Mouse (Mus musculus): ENCODE data around the gene Jun.

Gene Jun

DNA sequence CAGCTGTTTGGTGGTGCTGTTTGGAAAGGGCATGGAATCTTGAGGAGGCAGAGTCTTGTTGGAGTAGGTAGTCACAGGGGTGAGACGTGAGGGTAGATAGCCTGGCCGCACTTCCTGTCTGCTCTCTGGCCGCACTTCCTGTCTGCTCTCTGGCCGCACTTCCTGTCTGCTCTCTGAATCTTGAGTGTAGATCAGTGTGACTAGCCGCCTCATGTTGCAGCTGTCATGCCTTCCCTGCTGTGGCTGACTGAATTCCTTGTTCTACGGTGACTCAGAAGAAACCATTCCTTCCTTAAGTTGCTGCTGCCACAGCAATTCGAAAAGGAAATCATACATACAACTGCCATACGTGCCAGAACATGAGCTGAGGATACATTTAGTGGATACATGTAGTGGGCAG is 31.9 kb upstream of the Jun start:
- no peaks in the 10 kb centered on the region for H3K27me3 ChIP-seq (ENCODE audit: control insufficient read depth, insufficient read depth, low read length, poor library complexity, severe bottlenecking)
- H3K36me3 ChIP-seq (ENCODE audit: control insufficient read depth, insufficient read depth, low read length, poor library complexity, severe bottlenecking), result no peaks in the 10 kb centered on the region
- peak; percentile 8 for DNase-seq (ENCODE audit: low read depth, low spot score)

DNA sequence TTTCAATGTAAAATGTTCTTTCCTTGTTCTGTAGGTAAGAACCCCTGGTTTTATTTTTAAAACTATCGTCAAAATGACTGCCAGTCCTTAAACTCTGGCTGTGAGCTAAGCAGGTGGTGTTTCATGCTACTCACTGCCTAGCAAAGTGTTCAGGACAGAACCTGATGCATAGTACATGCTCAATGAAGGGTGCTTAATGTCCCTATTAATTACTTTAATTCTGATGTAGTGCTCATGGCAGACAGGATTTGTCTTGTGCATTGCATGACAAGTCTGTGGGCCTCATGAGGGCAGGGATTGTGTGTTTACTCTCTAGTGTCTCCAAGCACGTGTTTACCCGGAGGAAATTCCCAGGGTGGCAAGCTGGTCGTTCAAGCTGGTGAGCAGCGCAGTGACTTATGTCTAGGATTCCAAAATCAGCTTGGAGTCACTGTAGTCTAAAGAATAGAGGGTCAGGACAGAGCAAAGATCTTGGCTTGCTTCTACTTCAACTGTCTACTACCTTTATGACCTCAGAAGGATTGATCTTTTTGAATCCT is 31.2 kb upstream of the Jun start:
- H3K27me3 ChIP-seq (ENCODE audit: control insufficient read depth, insufficient read depth, low read length, poor library complexity, severe bottlenecking), result no peaks in the 10 kb centered on the region
- H3K36me3 ChIP-seq (ENCODE audit: control insufficient read depth, insufficient read depth, low read length, poor library complexity, severe bottlenecking), result no peaks in the 10 kb centered on the region
- no peak for DNase-seq (ENCODE audit: low read depth, low spot score)

DNA sequence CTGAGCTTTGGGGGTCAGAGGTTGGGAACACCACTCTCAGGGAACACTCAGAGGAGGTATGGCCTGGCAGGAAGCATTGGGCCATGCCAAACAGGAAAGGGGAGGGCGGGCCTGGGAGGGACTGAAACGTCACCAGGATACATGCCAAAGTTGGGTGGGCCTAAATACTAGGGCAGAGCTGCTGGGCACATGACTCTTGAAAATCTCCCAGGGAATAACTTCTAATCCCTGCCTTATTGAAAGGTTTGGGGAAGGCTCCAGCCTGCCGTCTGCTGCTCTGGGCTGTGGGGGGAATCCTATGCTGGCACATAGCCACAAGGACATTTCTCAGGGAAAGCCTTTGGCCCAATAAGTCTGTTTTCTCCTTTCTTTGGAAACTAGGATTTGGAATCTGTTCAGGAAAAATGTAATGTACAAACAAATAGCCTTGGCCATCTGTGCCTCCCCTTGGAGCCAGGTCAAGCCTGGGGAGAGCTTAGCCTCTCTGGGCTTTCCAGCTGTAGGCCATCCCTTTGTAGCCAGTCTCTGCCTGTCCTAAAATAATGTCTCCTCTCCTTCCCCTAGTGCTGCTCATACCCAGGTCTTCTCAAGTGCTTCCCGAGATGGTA is 30.6 kb upstream of the Jun start:
- Histone ChIP-seq H3K36me3 (ENCODE audit: control insufficient read depth, insufficient read depth, low read length, poor library complexity, severe bottlenecking) (no peaks in the 10 kb centered on the region), H3K27me3 (ENCODE audit: control insufficient read depth, insufficient read depth, low read length, poor library complexity, severe bottlenecking) (no peaks in the 10 kb centered on the region)
- no peak for DNase-seq (ENCODE audit: low read depth, low spot score)

DNA sequence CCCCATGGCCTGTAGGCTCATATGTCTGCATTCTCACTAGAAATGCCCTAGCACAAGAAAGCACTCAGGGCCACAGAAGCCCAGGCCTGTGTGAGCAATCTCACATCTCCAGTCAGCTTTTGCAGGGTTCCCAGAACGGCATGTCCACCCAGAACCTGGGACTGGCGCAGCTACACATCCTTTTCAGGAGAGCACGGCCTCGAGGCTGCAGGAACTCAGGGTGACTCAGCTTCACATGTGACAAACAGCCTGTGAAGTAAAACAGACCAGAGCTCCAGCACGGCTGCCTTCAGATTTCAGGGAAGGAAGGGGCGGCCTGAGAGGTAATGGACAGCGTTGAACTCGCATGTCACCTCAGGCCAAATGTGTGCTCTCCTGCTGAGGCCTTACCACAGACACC is 29.6 kb upstream of the Jun start:
- DNase-seq (ENCODE audit: low read depth, low spot score), result no peak
- Histone ChIP-seq H3K36me3 (ENCODE audit: control insufficient read depth, insufficient read depth, low read length, poor library complexity, severe bottlenecking) (no peaks in the 10 kb centered on the region), H3K27me3 (ENCODE audit: control insufficient read depth, insufficient read depth, low read length, poor library complexity, severe bottlenecking) (no peaks in the 10 kb centered on the region)

DNA sequence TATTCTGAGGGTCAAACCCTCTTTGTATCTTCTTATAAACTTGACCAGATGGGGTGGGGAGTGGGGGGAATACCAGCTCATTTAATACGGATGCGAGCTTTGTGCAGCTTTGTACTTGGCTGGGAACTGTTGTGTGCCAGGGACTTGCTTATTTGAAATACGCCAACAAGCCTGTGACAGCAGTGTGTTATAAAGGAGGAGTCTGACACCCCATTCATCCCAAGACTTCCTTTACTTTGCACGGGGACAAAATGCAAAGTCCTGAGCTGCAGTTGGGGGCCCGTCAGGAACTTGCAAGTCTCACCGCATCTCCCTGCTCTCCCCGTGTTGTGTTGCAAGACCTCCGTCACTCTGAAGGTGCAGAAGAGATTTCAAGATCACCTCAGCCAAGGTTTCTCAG is 26.6 kb upstream of the Jun start:
- DNase-seq (ENCODE audit: low read depth, low spot score), result no peak
- no peaks in the 10 kb centered on the region for H3K36me3 ChIP-seq (ENCODE audit: control insufficient read depth, insufficient read depth, low read length, poor library complexity, severe bottlenecking)

DNA sequence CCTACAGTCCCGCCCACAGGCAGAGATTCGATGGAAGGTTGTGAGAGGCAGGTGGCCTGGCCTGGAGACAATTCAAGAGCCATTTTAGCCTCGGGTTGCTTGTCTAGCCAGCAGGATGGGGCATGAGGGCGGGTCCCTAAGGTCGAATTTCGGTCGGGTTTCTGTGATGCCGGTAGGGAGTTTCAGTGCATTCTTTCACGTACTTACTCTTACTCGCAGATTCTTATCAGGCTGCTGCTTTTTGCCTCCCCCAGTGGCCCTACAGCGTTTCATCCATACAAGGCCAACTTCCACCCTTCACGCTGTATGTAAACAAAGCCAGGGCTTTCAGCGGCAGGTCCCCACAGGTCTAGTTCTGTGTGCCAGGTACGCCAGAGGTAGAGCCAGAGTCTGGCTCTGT is 24.3 kb upstream of the Jun start:
- no peak for DNase-seq (ENCODE audit: low read depth, low spot score)
- Histone ChIP-seq H3K27me3 (ENCODE audit: control insufficient read depth, insufficient read depth, low read length, poor library complexity, severe bottlenecking) (no peaks in the 10 kb centered on the region; the same call in 1 of the 2 replicates), H3K36me3 (ENCODE audit: control insufficient read depth, insufficient read depth, low read length, poor library complexity, severe bottlenecking) (no peaks in the 10 kb centered on the region)

More for the DNA sequence above, 26.6 kb upstream of the Jun start:
- no peaks in the 10 kb centered on the region for H3K27me3 ChIP-seq (ENCODE audit: control insufficient read depth, insufficient read depth, low read length, poor library complexity, severe bottlenecking)

DNA sequence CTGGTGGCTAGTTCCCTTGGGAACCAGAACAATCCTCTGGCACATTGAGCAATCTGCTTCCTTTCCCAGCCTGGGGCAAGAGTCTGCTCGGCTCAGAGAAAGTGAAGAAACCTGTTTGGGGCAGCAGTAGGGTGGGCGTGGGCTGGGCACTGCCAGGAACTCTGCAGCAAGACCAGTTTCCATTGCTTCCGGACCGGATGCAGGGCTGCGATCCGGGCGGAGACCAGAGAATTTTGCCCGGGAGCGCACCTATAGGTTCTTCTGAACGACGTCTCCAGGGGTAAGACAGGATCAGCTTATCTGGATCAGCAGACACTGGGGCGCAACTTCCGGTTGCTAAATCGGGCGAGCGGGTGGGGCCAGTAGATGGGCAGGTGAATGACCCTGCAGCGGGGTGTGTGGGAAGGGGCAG is 23.6 kb upstream of the Jun start:
- Histone ChIP-seq H3K36me3 (ENCODE audit: control insufficient read depth, insufficient read depth, low read length, poor library complexity, severe bottlenecking) (no peaks in the 10 kb centered on the region), H3K27me3 (ENCODE audit: control insufficient read depth, insufficient read depth, low read length, poor library complexity, severe bottlenecking) (no peaks in the 10 kb centered on the region; the same call in 1 of the 2 replicates)
- no peak for DNase-seq (ENCODE audit: low read depth, low spot score)

DNA sequence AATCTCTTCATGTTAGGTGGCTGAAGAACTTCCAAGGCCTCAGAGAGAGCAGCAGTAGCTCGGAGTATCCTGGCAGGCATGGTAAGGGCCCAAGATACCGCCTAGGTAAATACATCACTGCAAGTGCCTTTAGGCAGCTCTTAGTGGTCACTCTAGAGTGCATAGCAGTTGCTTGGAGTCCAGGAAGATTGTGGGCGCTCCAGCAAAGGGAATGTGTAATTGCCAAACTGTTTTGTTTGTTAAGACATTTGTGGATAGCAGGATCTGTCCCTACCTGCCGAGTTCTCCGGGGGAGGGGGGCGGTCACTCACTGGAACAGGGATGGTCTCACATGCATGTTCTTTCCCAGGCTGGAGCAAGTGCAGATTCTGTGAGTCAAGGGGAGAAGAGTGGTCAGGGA is 22.3 kb upstream of the Jun start:
- Histone ChIP-seq H3K27me3 (ENCODE audit: control insufficient read depth, insufficient read depth, low read length, poor library complexity, severe bottlenecking) (no peaks in the 10 kb centered on the region; the same call in 1 of the 2 replicates), H3K36me3 (ENCODE audit: control insufficient read depth, insufficient read depth, low read length, poor library complexity, severe bottlenecking) (no peaks in the 10 kb centered on the region)
- no peak for DNase-seq (ENCODE audit: low read depth, low spot score)

DNA sequence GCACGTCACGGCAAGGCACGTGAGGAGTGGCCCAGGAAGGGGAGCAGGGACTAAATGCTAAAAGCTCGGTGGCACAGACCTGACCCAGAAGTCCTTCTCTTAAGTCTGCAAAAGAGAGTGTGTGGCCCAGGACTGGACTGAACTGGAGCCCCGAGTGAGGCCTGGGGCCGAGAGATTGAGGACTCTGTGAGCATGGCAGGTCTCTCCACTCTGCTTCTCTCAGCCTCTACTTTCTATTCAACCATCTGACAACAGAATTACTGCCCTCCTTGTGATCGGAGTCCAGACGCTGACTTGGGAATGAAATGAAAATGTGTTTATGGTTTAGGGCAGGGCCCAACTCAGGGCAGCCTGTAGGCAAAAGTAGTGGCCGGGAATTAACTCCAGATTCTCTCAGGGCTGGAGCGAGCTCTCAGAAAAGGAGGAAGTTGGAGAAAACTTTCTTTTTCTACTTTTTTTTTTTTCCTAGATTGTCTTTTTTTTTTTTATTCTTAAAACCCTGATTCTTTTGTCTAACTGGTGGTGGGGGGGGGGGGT is 21.3 kb upstream of the Jun start:
- no peaks in the 10 kb centered on the region; the same call in 1 of the 2 replicates for H3K27me3 ChIP-seq (ENCODE audit: control insufficient read depth, insufficient read depth, low read length, poor library complexity, severe bottlenecking)
- H3K36me3 ChIP-seq (ENCODE audit: control insufficient read depth, insufficient read depth, low read length, poor library complexity, severe bottlenecking), result no peaks in the 10 kb centered on the region
- no peak for DNase-seq (ENCODE audit: low read depth, low spot score)

DNA sequence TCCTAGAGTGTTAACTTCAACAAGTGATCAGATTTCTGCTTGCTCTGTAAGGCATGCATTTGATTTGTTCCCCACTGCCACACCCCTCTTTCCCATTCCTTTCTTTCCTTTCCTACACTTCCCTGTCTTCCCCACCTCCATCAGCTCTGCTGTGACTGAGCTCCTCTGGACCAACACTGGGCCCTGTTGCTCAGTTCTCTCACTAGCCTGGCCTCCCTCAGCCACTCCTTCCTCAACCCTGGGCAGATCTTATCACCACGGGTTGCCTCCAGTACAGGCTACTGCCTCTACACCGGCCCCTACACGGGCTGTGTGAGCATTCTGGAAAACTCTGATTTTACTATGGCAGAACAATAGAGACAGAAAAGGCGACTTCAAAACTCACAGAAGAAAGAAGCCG is 18.4 kb upstream of the Jun start:
- H3K36me3 ChIP-seq (ENCODE audit: control insufficient read depth, insufficient read depth, low read length, poor library complexity, severe bottlenecking), result no peaks in the 10 kb centered on the region
- no peaks in the 10 kb centered on the region; the same call in 1 of the 2 replicates for H3K27me3 ChIP-seq (ENCODE audit: control insufficient read depth, insufficient read depth, low read length, poor library complexity, severe bottlenecking)
- DNase-seq (ENCODE audit: low read depth, low spot score), result no peak

DNA sequence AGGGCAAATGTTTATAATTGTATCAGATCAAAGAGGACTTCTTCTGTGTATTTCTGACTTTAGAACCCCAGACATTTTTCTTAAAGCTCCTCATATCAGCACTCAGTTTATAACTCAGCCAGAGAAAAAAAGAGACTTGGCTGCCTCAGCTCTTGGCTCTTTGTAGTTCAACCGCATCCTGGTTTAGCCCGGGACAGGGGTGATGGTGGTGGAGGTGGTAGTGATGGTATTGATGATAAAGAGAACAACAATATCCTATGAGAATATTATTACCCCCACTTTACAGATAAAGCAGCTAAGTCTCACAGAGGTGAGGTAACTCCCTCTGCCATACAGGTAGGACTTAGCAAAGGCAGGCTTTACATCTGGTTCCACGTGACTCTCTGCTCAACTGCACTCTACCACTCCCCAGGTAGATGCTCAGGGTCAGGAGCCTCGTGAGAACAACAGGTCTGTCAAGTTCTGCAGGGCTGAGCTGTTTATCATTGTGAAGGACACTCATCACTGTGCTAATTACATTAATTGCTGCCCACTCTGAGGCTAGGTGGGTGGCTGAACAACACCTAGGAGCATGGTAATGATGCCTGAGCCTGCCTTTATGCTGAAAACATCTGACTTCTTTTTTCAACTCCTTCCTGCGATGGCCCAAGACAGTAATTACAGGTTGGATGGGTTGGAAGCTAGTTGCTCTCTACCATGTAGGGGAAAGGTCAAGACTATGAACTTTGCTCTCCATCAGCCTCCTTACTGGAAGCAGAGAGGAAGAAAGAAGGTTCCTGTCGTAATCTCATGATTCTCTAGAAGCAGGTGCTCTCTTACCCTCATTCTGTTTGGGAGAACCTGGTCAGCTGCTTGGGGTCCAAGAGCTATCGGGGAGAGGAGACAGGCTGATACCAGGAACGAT is 16.3 kb upstream of the Jun start:
- DNase-seq (ENCODE audit: low read depth, low spot score), result no peak
- H3K27me3 ChIP-seq (ENCODE audit: control insufficient read depth, insufficient read depth, low read length, poor library complexity, severe bottlenecking), result no peaks in the 10 kb centered on the region; the same call in 1 of the 2 replicates

DNA sequence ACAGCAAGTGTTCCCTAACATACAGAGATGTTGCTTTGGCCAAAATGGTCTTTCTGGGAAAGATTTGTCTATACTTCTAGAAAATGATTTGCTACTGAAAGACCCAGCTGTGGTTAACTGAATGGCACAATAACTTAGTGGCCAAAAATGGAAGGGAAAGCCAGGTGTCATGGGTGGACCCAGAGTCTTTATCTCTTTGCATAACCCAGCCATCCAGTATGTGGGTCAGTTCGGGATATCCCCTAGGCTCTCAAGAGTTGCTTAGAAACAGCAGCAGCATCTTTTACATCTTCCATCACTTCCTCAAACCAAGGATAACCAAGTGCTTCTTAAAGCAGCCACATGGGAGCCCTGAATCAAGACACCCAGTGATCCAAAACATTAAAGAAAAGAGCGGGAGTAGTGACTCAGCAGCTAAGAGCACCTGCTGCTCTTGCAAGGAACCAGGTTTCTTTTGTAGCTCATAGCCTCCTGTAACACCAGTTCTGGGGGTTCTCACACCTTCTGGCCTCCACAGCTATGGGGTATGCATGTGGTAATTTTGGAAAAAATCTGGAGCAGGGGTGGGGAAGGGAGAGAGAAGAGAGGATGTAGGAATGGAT is 11.7 kb upstream of the Jun start:
- Histone ChIP-seq H3K27me3 (ENCODE audit: control insufficient read depth, insufficient read depth, low read length, poor library complexity, severe bottlenecking) (no peaks in the 10 kb centered on the region), H3K36me3 (ENCODE audit: control insufficient read depth, insufficient read depth, low read length, poor library complexity, severe bottlenecking) (no peaks in the 10 kb centered on the region)
- DNase-seq (ENCODE audit: low read depth, low spot score), result peak; percentile 45

More for the DNA sequence above, 16.3 kb upstream of the Jun start:
- no peaks in the 10 kb centered on the region for H3K36me3 ChIP-seq (ENCODE audit: control insufficient read depth, insufficient read depth, low read length, poor library complexity, severe bottlenecking)

DNA sequence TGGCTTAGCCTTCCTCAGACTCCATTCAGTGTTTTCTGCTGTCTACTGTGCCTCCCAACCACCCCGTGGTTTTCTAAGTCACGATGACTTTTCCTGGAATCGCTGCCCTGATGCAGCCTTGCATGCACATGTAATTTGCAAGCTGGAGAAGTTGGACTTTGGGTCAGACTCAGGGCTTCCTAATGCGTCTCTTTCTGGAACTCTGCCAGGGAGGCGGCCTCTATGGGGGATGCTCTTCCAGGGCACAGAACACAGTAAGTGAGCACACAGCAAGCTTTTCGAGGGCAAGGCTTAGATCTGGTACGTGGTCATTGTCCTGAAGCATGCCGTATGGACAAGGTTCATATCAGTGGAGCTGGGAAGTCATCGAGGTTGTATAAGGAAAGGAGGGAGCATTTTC is 10.9 kb upstream of the Jun start:
- Histone ChIP-seq H3K27me3 (ENCODE audit: control insufficient read depth, insufficient read depth, low read length, poor library complexity, severe bottlenecking) (no peaks in the 10 kb centered on the region), H3K36me3 (ENCODE audit: control insufficient read depth, insufficient read depth, low read length, poor library complexity, severe bottlenecking) (no peaks in the 10 kb centered on the region)
- DNase-seq (ENCODE audit: low read depth, low spot score), result no peak

DNA sequence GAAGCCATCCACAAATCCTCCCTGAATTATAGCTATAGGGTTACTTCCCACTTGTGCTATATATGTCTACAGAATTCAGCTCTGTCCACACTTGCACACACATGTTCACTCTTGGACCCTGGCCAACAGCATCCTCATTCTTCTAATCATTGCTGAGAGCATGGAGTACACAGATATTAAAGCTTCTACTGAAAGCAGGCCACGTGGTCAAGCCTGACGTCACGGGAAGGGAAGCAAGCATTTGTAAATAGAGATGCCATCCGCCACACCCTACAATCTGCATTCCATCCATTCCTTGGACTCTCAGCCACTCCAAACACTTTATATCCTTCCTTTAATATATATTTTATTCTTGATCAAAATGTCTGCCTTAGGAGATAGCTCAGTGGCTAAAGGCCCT is 5.2 kb upstream of the Jun start:
- DNase-seq (ENCODE audit: low read depth, low spot score), result no peak
- no peaks in the 10 kb centered on the region for H3K27me3 ChIP-seq (ENCODE audit: control insufficient read depth, insufficient read depth, low read length, poor library complexity, severe bottlenecking)
- H3K36me3 ChIP-seq (ENCODE audit: control insufficient read depth, insufficient read depth, low read length, poor library complexity, severe bottlenecking), result no peaks in the 10 kb centered on the region

DNA sequence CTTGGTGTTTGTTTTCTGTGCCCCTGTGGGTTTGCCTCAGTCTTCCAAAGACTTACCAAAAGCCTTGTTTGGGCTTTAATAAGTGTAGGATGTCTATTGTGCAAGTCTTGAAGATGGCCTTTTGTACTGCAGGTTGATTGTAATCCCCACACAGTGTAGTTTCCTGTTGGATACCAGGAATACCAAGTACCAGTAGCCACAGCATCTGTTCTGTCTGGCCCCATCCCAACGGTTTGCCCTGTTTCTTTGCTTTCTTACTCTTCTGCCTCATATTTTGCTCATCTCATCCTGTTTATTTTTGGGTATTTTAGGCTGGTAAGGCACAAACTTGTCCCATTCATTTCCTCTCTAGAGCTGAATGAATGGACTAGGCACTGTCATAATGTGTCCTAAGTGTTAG is 3.3 kb upstream of the Jun start:
- Histone ChIP-seq H3K36me3 (ENCODE audit: control insufficient read depth, insufficient read depth, low read length, poor library complexity, severe bottlenecking) (no peaks in the 10 kb centered on the region), H3K27me3 (ENCODE audit: control insufficient read depth, insufficient read depth, low read length, poor library complexity, severe bottlenecking) (no peaks in the 10 kb centered on the region)
- DNase-seq (ENCODE audit: low read depth, low spot score), result no peak

Data from splenic B cell, adult 2 months (primary cell).